Mouse (Mus musculus) ES-E14 (cell line): Measurements from ENCODE around the gene Foxp1.

Source experiments
- CHD2 ChIP-seq: IDR thresholded peaks from 2 replicates; pipeline ENCODE4 v1.6.1; 2014; ENCODE audit warnings: mild to moderate bottlenecking, low read depth, low read length, inconsistent platforms
- HCFC1 ChIP-seq: IDR thresholded peaks from 2 replicates; pipeline ENCODE4 v1.6.1; 2012; ENCODE audit warnings: low read length, inconsistent platforms, borderline replicate concordance; ENCODE audit not compliant: insufficient read depth
- MAFK ChIP-seq: IDR thresholded peaks from 2 replicates; pipeline ENCODE4 v1.6.1; 2014; ENCODE audit warnings: mild to moderate bottlenecking, low read depth, low read length, inconsistent platforms; ENCODE audit not compliant: insufficient read depth
- ZC3H11A ChIP-seq: IDR thresholded peaks from 2 replicates; pipeline ENCODE4 v1.6.1; 2012; ENCODE audit warnings: low read depth, mild to moderate bottlenecking, inconsistent platforms, low read length, borderline replicate concordance
- ZNF384 ChIP-seq: IDR thresholded peaks from 2 replicates; pipeline ENCODE4 v1.6.1; 2012; ENCODE audit warnings: low read depth, low read length, inconsistent platforms

GRCm38 (mm10) chr6:99466354-99466753 is 56.2 kb downstream of the Foxp1 start:
- TF ChIP-seq CHD2 (no peak), HCFC1 (no peak), MAFK (no peak), ZNF384 (no peak), ZC3H11A (no peak)
